ENCODE assay signal across 26 mouse cellular contexts in the genomic region with DNA sequence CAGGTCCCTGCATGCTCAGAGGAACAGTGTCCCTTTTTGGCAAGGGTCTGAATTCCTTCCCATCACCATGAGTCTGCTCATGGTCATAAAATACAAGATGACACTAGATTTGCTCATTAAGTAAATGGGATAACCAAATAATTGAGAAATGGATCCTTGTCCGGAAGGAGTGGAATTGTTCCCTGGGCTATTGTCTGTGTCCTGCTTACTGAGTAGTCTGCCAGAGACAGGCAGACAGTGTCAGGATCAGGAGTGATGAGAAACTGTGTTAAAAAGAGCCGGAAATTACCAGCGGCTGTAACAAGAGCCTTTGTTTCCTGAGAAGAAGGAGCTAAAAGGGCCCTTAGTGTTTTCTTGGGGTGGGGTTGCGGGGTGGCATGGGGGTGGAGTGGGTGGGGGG. TPM values are rescaled to one million over a fixed set of nuclear protein-coding genes. Genes with fewer than 3 reads are reported as not detected.
DNase-seq lines count a peak whose midpoint lies in the region; ATAC-seq lines count a peak whose summit lies in the region.
"Had no signal": no experiment of that assay in that cellular context is flagged by ENCODE, and none has a peak within 500 bp of the region (broad histone marks: within the 10 kb centered on the region; RNA-seq: fewer than 3 reads in every experiment).

No protein-coding gene starts in this region.

- H3K9ac ChIP-seq in forebrain, embryonic 12.5 days, result no peak overlapping the region
- no peak overlapping the region for H3K9ac ChIP-seq in kidney, embryonic 15.5 days
- H3K9ac ChIP-seq: forebrain, embryonic 15.5 days; heart, embryonic 13.5 days; hindbrain, embryonic 14.5 days had no signal

- H3K27ac ChIP-seq in forebrain, embryonic 10.5 days, result 0 out of 2 replicates have a peak overlapping the region, but pooled peaks have one; percentile 53
- H3K27ac ChIP-seq in forebrain, embryonic 12.5 days, result no peak overlapping the region
- no peak overlapping the region for H3K27ac ChIP-seq in kidney, embryonic 15.5 days
- H3K27ac ChIP-seq: forebrain, embryonic 15.5 days; heart, adult 2 months; heart, embryonic 10.5 days; heart, embryonic 13.5 days; hindbrain, embryonic 14.5 days had no signal

- H3K4me2 ChIP-seq in forebrain, embryonic 12.5 days, result no peak overlapping the region
- H3K4me2 ChIP-seq in kidney, embryonic 15.5 days, result no peak overlapping the region
- H3K4me2 ChIP-seq: forebrain, embryonic 15.5 days; heart, embryonic 13.5 days; hindbrain, embryonic 14.5 days had no signal

- no peak for DNase-seq in forebrain, embryonic 10.5 days (ENCODE audit: extremely low spot score, low spot score)
- no peak for DNase-seq in kidney, adult 11 months
- peak; percentile 49 for DNase-seq in retina, embryonic 14.5 days (ENCODE audit: low spot score)
- no peak for DNase-seq in layer of hippocampus, adult 11-12 months (ENCODE audit: low spot score)
- DNase-seq: adrenal gland, adult 8-10 months; adrenal gland, postnatal 25 days; B cell, adult 2 months; cerebellum, adult 18-20 months; cerebellum, adult 9-10 months; cerebellum, postnatal 14 days; gastrocnemius, postnatal 10 days; gastrocnemius, postnatal 36 days; heart, adult 2 months; heart, postnatal 14 days; heart, postnatal 4 days had no signal

- H3K9me3 ChIP-seq in forebrain, embryonic 10.5 days, result peaks cover 8% of the 10 kb centered on the region
- H3K9me3 ChIP-seq in forebrain, embryonic 12.5 days, result no peaks in the 10 kb centered on the region
- no peaks in the 10 kb centered on the region for H3K9me3 ChIP-seq in kidney, embryonic 15.5 days (replicated peaks)
- H3K9me3 ChIP-seq: forebrain, embryonic 15.5 days; heart, embryonic 10.5 days; heart, embryonic 13.5 days had no signal

- no peaks in the 10 kb centered on the region for H3K27me3 ChIP-seq in forebrain, embryonic 10.5 days (ENCODE audit: poor library complexity, severe bottlenecking)
- no peaks in the 10 kb centered on the region for H3K27me3 ChIP-seq in forebrain, embryonic 12.5 days
- no peaks in the 10 kb centered on the region for H3K27me3 ChIP-seq in kidney, embryonic 15.5 days
- H3K27me3 ChIP-seq: forebrain, embryonic 15.5 days; heart, embryonic 13.5 days had no signal

- H3K36me3 ChIP-seq in forebrain, embryonic 10.5 days (replicated peaks), result no peaks in the 10 kb centered on the region
- no peaks in the 10 kb centered on the region for H3K36me3 ChIP-seq in forebrain, embryonic 12.5 days (replicated peaks)
- no peaks in the 10 kb centered on the region for H3K36me3 ChIP-seq in kidney, embryonic 15.5 days
- H3K36me3 ChIP-seq: forebrain, embryonic 15.5 days; G1E; heart, embryonic 10.5 days; heart, embryonic 13.5 days had no signal

- peaks cover 12% of the 10 kb centered on the region for H3K4me1 ChIP-seq in forebrain, embryonic 10.5 days
- H3K4me1 ChIP-seq in forebrain, embryonic 12.5 days, result no peaks in the 10 kb centered on the region
- H3K4me1 ChIP-seq in kidney, embryonic 15.5 days, result peaks cover 4% of the 10 kb centered on the region; the same call in 1 of the 2 replicates
- H3K4me1 ChIP-seq: forebrain, embryonic 15.5 days; heart, embryonic 10.5 days; heart, embryonic 13.5 days had no signal

- H3K4me3 ChIP-seq in forebrain, embryonic 10.5 days, result no peak overlapping the region
- no peak overlapping the region for H3K4me3 ChIP-seq in forebrain, embryonic 12.5 days (replicated peaks)
- no peak overlapping the region for H3K4me3 ChIP-seq in kidney, embryonic 15.5 days (replicated peaks)
- H3K4me3 ChIP-seq: forebrain, embryonic 15.5 days; heart, adult 2 months; heart, embryonic 10.5 days; heart, embryonic 13.5 days had no signal

- 51% methylated on average over 4 of the region's 4 CpGs for WGBS in forebrain, embryonic 10.5 days
- 37% methylated on average over 4 of the region's 4 CpGs for WGBS in forebrain, embryonic 12.5 days
- WGBS in kidney, embryonic 15.5 days, result 15% methylated on average over 4 of the region's 4 CpGs

- ATAC-seq in forebrain, embryonic 12.5 days (ENCODE audit: low FRiP score), result no peak
- ATAC-seq in kidney, embryonic 15.5 days (replicated peaks; ENCODE audit: low FRiP score), result 0 out of 2 replicates have a peak, but pooled peaks have one; percentile 33
- ATAC-seq: forebrain, embryonic 15.5 days; intestine, postnatal 0 days had no signal

RNA-seq across cellular contexts. Expression of a gene that starts 15.2 kb away (rescaled TPM):
- polyA plus RNA-seq in forebrain, embryonic 10.5 days (2016; fragmentation: Nextera tagmentation; extraction: Ambion mirVana), result 3.4 and 3.5 TPM in 2 replicates
- 1.5 and 1.7 TPM in 2 replicates for polyA plus RNA-seq in forebrain, embryonic 12.5 days (2016; fragmentation: Nextera tagmentation; extraction: Ambion mirVana)
- polyA plus RNA-seq in kidney, embryonic 15.5 days (2015; fragmentation: Nextera tagmentation; extraction: Ambion mirVana), result 3.0 and 3.4 TPM in 2 replicates

RNA-seq across cellular contexts. Expression of a gene that starts 52.7 kb away (rescaled TPM):
- polyA plus RNA-seq in forebrain, embryonic 10.5 days (2016; fragmentation: Nextera tagmentation; extraction: Ambion mirVana), result 0.09 TPM in 1 of 2 replicates, not detected in the other
- polyA plus RNA-seq in forebrain, embryonic 12.5 days (2016; fragmentation: Nextera tagmentation; extraction: Ambion mirVana), result 0.13 and 0.40 TPM in 2 replicates
- 0.18 TPM in 1 of 2 replicates, not detected in the other for polyA plus RNA-seq in kidney, embryonic 15.5 days (2015; fragmentation: Nextera tagmentation; extraction: Ambion mirVana)
- polyA plus RNA-seq: forebrain, embryonic 11.5 days; G1E; heart, adult 2 months; heart, embryonic 10.5 days; heart, embryonic 13.5 days; heart, embryonic 16.5 days; intestine, embryonic 14.5 days; intestine, postnatal 0 days had no signal
